Mouse (Mus musculus) lung, embryonic 16.5 days (tissue): Measurements from ENCODE around the gene Ing1. TPM values are rescaled to one million over a fixed set of nuclear protein-coding genes. Genes with fewer than 3 reads are reported as not detected.

Experiments
- ATAC-seq: fragments of 200-750 bp; cut with Nextera tagmentation; 2 replicates; pipeline ENCODE4 v1.8.0; 2017; ENCODE audit warnings: low read depth, mild to moderate bottlenecking, moderate library complexity
- H3K27ac ChIP-seq: fragments of 300-500 bp; sonication (generic); 2 replicates; pipeline ENCODE4 v1.5.1; 2014; ENCODE audit warnings: mild to moderate bottlenecking, control low read depth, low read length
- H3K27me3 ChIP-seq: fragments of 300-500 bp; sonication (generic); 2 replicates; pipeline ENCODE4 v1.6.1; 2014; ENCODE audit warnings: low read depth, low read length, mixed read lengths; ENCODE audit not compliant: control insufficient read depth, insufficient read depth
- H3K36me3 ChIP-seq: fragments of 300-500 bp; sonication (generic); 2 replicates; pipeline ENCODE4 v1.6.1; 2014; ENCODE audit warnings: low read length; ENCODE audit not compliant: control insufficient read depth, insufficient read depth
- H3K4me1 ChIP-seq: fragments of 300-500 bp; sonication (generic); replicated peaks from 2 replicates; pipeline ENCODE4 v1.6.1; 2014; ENCODE audit warnings: low read length, mixed read lengths; ENCODE audit not compliant: control insufficient read depth, insufficient read depth
- H3K4me2 ChIP-seq: fragments of 300-500 bp; sonication (generic); 2 replicates; pipeline ENCODE4 v1.6.1; 2014; ENCODE audit warnings: low read depth, low read length, control low read depth
- H3K4me3 ChIP-seq: fragments of 300-500 bp; sonication (generic); 2 replicates; pipeline ENCODE4 v1.5.1; 2014; ENCODE audit warnings: mild to moderate bottlenecking, low read length, control low read depth
- H3K9ac ChIP-seq: fragments of 300-500 bp; sonication (generic); 2 replicates; pipeline ENCODE4 v1.6.1; 2014; ENCODE audit warnings: low read length, control low read depth
- H3K9me3 ChIP-seq: fragments of 300-500 bp; sonication (generic); 2 replicates; pipeline ENCODE4 v1.6.1; 2016; ENCODE audit warnings: low read length; ENCODE audit not compliant: control insufficient read depth
- WGBS: fragments of 180-500 bp; shearing (Covaris S2); extraction: QIAGEN DNeasy Blood & Tissue Kit; methylation state at CpG from one replicate; pipeline ENCODE4 v1.1.7; 2014; 5-methylcytosine and 5-hydroxymethylcytosine counted together
- polyA plus RNA-seq: library from polyadenylated mRNA; unstranded; fragments of >200 nt; fragmentation: Nextera tagmentation; extraction: Ambion mirVana; gene quantifications from 2 replicates; pipeline ENCODE4 v1.2.1, GENCODE M21; 2015

The Ing1 gene
- polyA plus RNA-seq, 1 experiment from 2014 or later, result 36.3 TPM

- no peaks in the 10 kb centered on the region for H3K27me3 ChIP-seq
- no peak overlapping the region for H3K4me3 ChIP-seq
- H3K4me1 ChIP-seq, result no peaks in the 10 kb centered on the region
- H3K9ac ChIP-seq, result no peak overlapping the region
- H3K9me3 ChIP-seq, result no peaks in the 10 kb centered on the region
- 85% methylated on average over 5 of the region's 5 CpGs for WGBS
- H3K36me3 ChIP-seq, result no peaks in the 10 kb centered on the region
- no peak overlapping the region for H3K4me2 ChIP-seq
- ATAC-seq, result no peak
- no peak overlapping the region for H3K27ac ChIP-seq
These were observed 45.1 kb downstream of the Ing1 start for GRCm38 (mm10) chr8:11600301-11600951.

- Histone ChIP-seq H3K4me1 (no peaks in the 10 kb centered on the region), H3K27me3 (no peaks in the 10 kb centered on the region), H3K9me3 (no peaks in the 10 kb centered on the region), H3K27ac (no peak overlapping the region), H3K4me3 (no peak overlapping the region), H3K9ac (0 out of 2 replicates have a peak overlapping the region, but pooled peaks have one; percentile 13), H3K36me3 (no peaks in the 10 kb centered on the region), H3K4me2 (no peak overlapping the region)
- 35% methylated on average over 14 of the region's 14 CpGs for WGBS
- peak; percentile 62 for ATAC-seq
These were observed 46.8 kb downstream of the Ing1 start for GRCm38 (mm10) chr8:11602006-11602680.

GRCm38 (mm10) chr8:11608848-11609247 lies 53.5 kb downstream of the Ing1 start:
- H3K4me1 ChIP-seq, result no peaks in the 10 kb centered on the region
- H3K4me2 ChIP-seq, result no peak overlapping the region
- 91% methylated on average over 9 of the region's 9 CpGs for WGBS
- H3K27ac ChIP-seq, result no peak overlapping the region
- no peaks in the 10 kb centered on the region for H3K27me3 ChIP-seq
- H3K9me3 ChIP-seq, result peaks cover 3% of the 10 kb centered on the region; the same call in 1 of the 2 replicates
- no peak overlapping the region for H3K4me3 ChIP-seq
- peaks cover 24% of the 10 kb centered on the region for H3K36me3 ChIP-seq
- H3K9ac ChIP-seq, result no peak overlapping the region
- no peak for ATAC-seq

Other genes with a start within 250 kb of the Ing1 start
- 113 and 117 TPM in 2 replicates for gene Col4a2, start 242.8 kb upstream of the Ing1 start, polyA plus RNA-seq
- gene Col4a1, start 242.7 kb upstream of the Ing1 start, polyA plus RNA-seq, result 368 and 370 TPM in 2 replicates
- gene Rab20, start 76.9 kb upstream of the Ing1 start, polyA plus RNA-seq, result 13.2 and 14.4 TPM in 2 replicates
- 164 and 169 TPM in 2 replicates for gene Naxd, start 58.1 kb upstream of the Ing1 start, polyA plus RNA-seq
- 24.5 and 27.2 TPM in 2 replicates for gene Cars2, start 4.8 kb upstream of the Ing1 start, polyA plus RNA-seq
- 76.2 and 79.3 TPM in 2 replicates for gene Ankrd10, start 80.2 kb downstream of the Ing1 start, polyA plus RNA-seq
- not detected in 2 replicates for gene 1700016D06Rik, start 145.5 kb downstream of the Ing1 start, polyA plus RNA-seq
- 39.6 and 40.1 TPM in 2 replicates for gene Arhgef7, start 172.2 kb downstream of the Ing1 start, polyA plus RNA-seq